Mouse (Mus musculus) hindbrain, embryonic 13.5 days (tissue): ENCODE results near the gene Aagab. TPM values are rescaled to one million over a fixed set of nuclear protein-coding genes. Genes with fewer than 3 reads are reported as not detected.

Experiments
- ATAC-seq: fragments of 200-750 bp; cut with Nextera tagmentation; 2 replicates; pipeline ENCODE4 v1.8.0; 2017; ENCODE audit warnings: moderate TSS enrichment; ENCODE audit not compliant: low FRiP score
- H3K27ac ChIP-seq: fragments of 300-500 bp; sonication (generic); 2 replicates; pipeline ENCODE4 v1.5.1; 2015; ENCODE audit warnings: inconsistent platforms, mild to moderate bottlenecking, moderate library complexity
- H3K27me3 ChIP-seq: fragments of 300-500 bp; sonication (generic); 2 replicates; pipeline ENCODE4 v1.6.1; 2015; ENCODE audit warnings: mild to moderate bottlenecking, inconsistent platforms
- H3K36me3 ChIP-seq: fragments of 300-500 bp; sonication (generic); 2 replicates; pipeline ENCODE4 v1.6.1; 2015; ENCODE audit warnings: mild to moderate bottlenecking, inconsistent platforms
- H3K4me1 ChIP-seq: fragments of 300-500 bp; sonication (generic); replicated peaks from 2 replicates; pipeline ENCODE4 v1.6.1; 2015; ENCODE audit warnings: inconsistent platforms
- H3K4me2 ChIP-seq: fragments of 300-500 bp; sonication (generic); 2 replicates; pipeline ENCODE4 v1.6.1; 2015; ENCODE audit warnings: inconsistent platforms, mild to moderate bottlenecking, moderate library complexity
- H3K4me3 ChIP-seq: fragments of 300-500 bp; sonication (generic); 2 replicates; pipeline ENCODE4 v1.5.1; 2015; ENCODE audit warnings: mild to moderate bottlenecking, inconsistent platforms
- H3K9ac ChIP-seq: fragments of 300-500 bp; sonication (generic); 2 replicates; pipeline ENCODE4 v1.6.1; 2015; ENCODE audit warnings: mild to moderate bottlenecking, inconsistent platforms
- H3K9me3 ChIP-seq: fragments of 300-500 bp; sonication (generic); 2 replicates; pipeline ENCODE4 v1.6.1; 2016; ENCODE audit warnings: inconsistent platforms
- WGBS: fragments of 180-500 bp; shearing (Covaris S2); methylation state at CpG from one replicate; pipeline ENCODE4 v1.1.7; 2015; 5-methylcytosine and 5-hydroxymethylcytosine counted together
- polyA plus RNA-seq: library from polyadenylated mRNA; unstranded; fragments of >200 nt; fragmentation: Nextera tagmentation; extraction: Ambion mirVana; gene quantifications from 2 replicates; pipeline ENCODE4 v1.2.1, GENCODE M21; 2015

Gene Aagab
- polyA plus RNA-seq, 1 experiment from 2014 or later = 61.0 TPM

GRCm38 (mm10) chr9:63687413-63688015, 85.1 kb downstream of the Aagab start:
- 74% methylated on average over 7 of the region's 7 CpGs for WGBS
- no peak for ATAC-seq

DNA sequence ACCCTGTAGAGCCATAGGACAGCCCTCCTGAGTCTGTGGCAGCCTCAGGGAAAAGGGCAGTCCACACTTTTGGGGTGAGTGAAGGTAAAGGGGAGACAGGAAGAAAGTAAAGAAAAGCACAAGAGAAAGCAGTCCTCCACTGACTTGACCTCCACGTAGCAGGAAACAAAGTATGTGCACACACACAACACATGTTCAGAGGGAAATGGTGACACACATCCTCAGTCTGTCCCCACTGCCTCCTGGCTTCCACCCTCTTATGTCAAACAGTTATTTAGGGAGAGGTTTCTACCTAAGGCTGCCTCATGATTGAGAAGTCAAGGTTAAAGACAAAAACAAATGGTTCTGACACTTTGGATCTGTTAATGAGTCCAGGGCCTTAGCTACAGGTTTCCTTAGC, 88.1 kb downstream of the Aagab start:
- Histone ChIP-seq H3K4me2 (no peak overlapping the region), H3K27ac (no peak overlapping the region), H3K36me3 (no peaks in the 10 kb centered on the region), H3K4me3 (no peak overlapping the region), H3K9me3 (no peaks in the 10 kb centered on the region), H3K9ac (no peak overlapping the region), H3K27me3 (no peaks in the 10 kb centered on the region), H3K4me1 (peaks cover 6% of the 10 kb centered on the region; the same call in 1 of the 2 replicates)
- 91% methylated on average over 1 of the region's 1 CpGs for WGBS
- no peak for ATAC-seq

More at GRCm38 (mm10) chr9:63687413-63688015, 85.1 kb downstream of the Aagab start:
- Histone ChIP-seq H3K4me3 (no peak overlapping the region), H3K27ac (no peak overlapping the region), H3K27me3 (no peaks in the 10 kb centered on the region), H3K4me2 (no peak overlapping the region), H3K4me1 (peaks cover 6% of the 10 kb centered on the region; the same call in 1 of the 2 replicates), H3K9me3 (no peaks in the 10 kb centered on the region), H3K36me3 (no peaks in the 10 kb centered on the region), H3K9ac (no peak overlapping the region)

DNA sequence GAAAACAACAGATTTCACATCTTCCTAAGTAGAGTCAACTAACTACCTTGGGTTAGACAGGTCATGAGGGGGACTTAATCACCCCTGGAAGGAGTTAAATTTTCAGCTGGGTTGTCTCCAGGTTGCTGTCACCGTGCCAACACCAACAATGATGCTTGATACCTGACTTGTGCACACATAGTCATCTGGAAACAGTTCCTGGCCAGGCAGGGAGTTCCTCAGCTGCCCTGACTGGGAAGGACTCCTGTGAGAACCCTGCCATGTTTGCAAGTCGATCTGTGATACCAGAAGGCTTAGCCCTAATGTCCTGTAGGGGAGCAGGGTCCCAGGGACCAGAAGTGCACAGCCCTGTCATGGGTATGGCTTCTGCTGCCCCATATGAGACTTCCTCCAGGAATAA, 89.5 kb downstream of the Aagab start:
- H3K9ac ChIP-seq = no peak overlapping the region
- H3K4me2 ChIP-seq = no peak overlapping the region
- H3K4me3 ChIP-seq = no peak overlapping the region
- peaks cover 4% of the 10 kb centered on the region; the same call in 1 of the 2 replicates for H3K27me3 ChIP-seq
- ATAC-seq = no peak
- H3K27ac ChIP-seq = no peak overlapping the region
- 78% methylated on average over 2 of the region's 2 CpGs for WGBS
- no peaks in the 10 kb centered on the region for H3K9me3 ChIP-seq
- no peaks in the 10 kb centered on the region for H3K36me3 ChIP-seq
- peaks cover 15% of the 10 kb centered on the region for H3K4me1 ChIP-seq

Other genes starting within 250 kb of the Aagab start
- gene Map2k5, start 224.8 kb upstream of the Aagab start, polyA plus RNA-seq = 36.3 and 37.4 TPM in 2 replicates
- gene 2300009A05Rik, start 203.4 kb upstream of the Aagab start, polyA plus RNA-seq = 68.5 and 69.1 TPM in 2 replicates
- gene Iqch, start 167 bp upstream of the Aagab start, polyA plus RNA-seq = 0.21 and 0.34 TPM in 2 replicates
- gene Smad3, start 155.3 kb downstream of the Aagab start, polyA plus RNA-seq = 11.9 and 12.0 TPM in 2 replicates